Mouse (Mus musculus) embryonic fibroblast, embryonic 13.5 days (primary cell): Measurements from ENCODE around the gene Mdk. TPM values are rescaled to one million over a fixed set of nuclear protein-coding genes. Genes with fewer than 3 reads are reported as not detected.

Experiments used
- H3K27ac ChIP-seq: 2 replicates; pipeline ENCODE4 v1.5.1; 2012; ENCODE audit warnings: low read length, control low read depth, inconsistent platforms; ENCODE audit not compliant: insufficient read depth
- H3K4me1 ChIP-seq: 2 replicates; pipeline ENCODE4 v1.6.1; 2011; ENCODE audit warnings: low read length; ENCODE audit not compliant: control insufficient read depth, insufficient read depth
- H3K4me3 ChIP-seq: 2 replicates; pipeline ENCODE4 v1.5.1; 2011; ENCODE audit warnings: mild to moderate bottlenecking, control low read depth, low read length; ENCODE audit not compliant: insufficient read depth
- CTCF ChIP-seq: IDR thresholded peaks from 2 replicates; pipeline ENCODE4 v1.5.1; 2011; ENCODE audit warnings: mild to moderate bottlenecking, control low read depth, low read length, moderate library complexity, borderline replicate concordance; ENCODE audit not compliant: insufficient read depth
- POLR2A ChIP-seq: IDR thresholded peaks from 2 replicates; pipeline ENCODE4 v1.6.1; 2011; ENCODE audit warnings: low read depth, mild to moderate bottlenecking, control low read depth, low read length, moderate library complexity
- polyA plus RNA-seq: library from polyadenylated mRNA; stranded (reverse); fragments of >200 nt; gene quantifications from 2 replicates; pipeline ENCODE4 v1.2.4, GENCODE M21; 2011; ENCODE audit warnings: low read depth; ENCODE audit not compliant: missing spikeins, insufficient read length

Gene Mdk
- polyA plus RNA-seq, 1 experiment, result 148 TPM

- no peak overlapping the region for H3K4me3 ChIP-seq
- no peaks in the 10 kb centered on the region for H3K4me1 ChIP-seq
- TF ChIP-seq CTCF (no peak), POLR2A (no peak)
- H3K27ac ChIP-seq, result no peak overlapping the region
Measured at GRCm38 (mm10) chr2:91967962-91968361, 35.9 kb upstream of the Mdk start.

- Histone ChIP-seq H3K4me3 (no peak overlapping the region), H3K27ac (no peak overlapping the region), H3K4me1 (peaks cover 6% of the 10 kb centered on the region)
- TF ChIP-seq CTCF (no peak), POLR2A (no peak)
Measured at GRCm38 (mm10) chr2:91966367-91966766, 34.3 kb upstream of the Mdk start.

GRCm38 (mm10) chr2:91965417-91965816 lies 33.3 kb upstream of the Mdk start:
- peaks cover 6% of the 10 kb centered on the region for H3K4me1 ChIP-seq
- no peak overlapping the region for H3K4me3 ChIP-seq
- no peak for TF ChIP-seq POLR2A
- no peak for TF ChIP-seq CTCF
- no peak overlapping the region for H3K27ac ChIP-seq

GRCm38 (mm10) chr2:91964610-91965204 lies 32.6 kb upstream of the Mdk start:
- TF ChIP-seq POLR2A (no peak), CTCF (no peak)

GRCm38 (mm10) chr2:91963443-91963932 lies 31.4 kb upstream of the Mdk start:
- TF ChIP-seq CTCF (peak; percentile 83), POLR2A (peak; percentile 71)
- no peak overlapping the region for H3K27ac ChIP-seq
- H3K4me1 ChIP-seq, result peaks cover 6% of the 10 kb centered on the region
- peak overlapping the region; percentile 75 for H3K4me3 ChIP-seq

More at GRCm38 (mm10) chr2:91964610-91965204, 32.6 kb upstream of the Mdk start:
- no peak overlapping the region for H3K27ac ChIP-seq
- no peak overlapping the region for H3K4me3 ChIP-seq
- peaks cover 6% of the 10 kb centered on the region for H3K4me1 ChIP-seq

- Histone ChIP-seq H3K4me1 (peaks cover 6% of the 10 kb centered on the region), H3K27ac (no peak overlapping the region), H3K4me3 (peak overlapping the region; percentile 75)
- no peak for TF ChIP-seq POLR2A
- TF ChIP-seq CTCF, result no peak
Measured at GRCm38 (mm10) chr2:91962864-91963401, 30.8 kb upstream of the Mdk start.

GRCm38 (mm10) chr2:91961901-91962761 lies 30.0 kb upstream of the Mdk start:
- no peak overlapping the region for H3K27ac ChIP-seq
- H3K4me3 ChIP-seq, result peak overlapping the region; percentile 75
- TF ChIP-seq CTCF (no peak), POLR2A (no peak)
- H3K4me1 ChIP-seq, result peaks cover 6% of the 10 kb centered on the region

GRCm38 (mm10) chr2:91960459-91960858 lies 28.4 kb upstream of the Mdk start:
- peaks cover 6% of the 10 kb centered on the region for H3K4me1 ChIP-seq
- H3K27ac ChIP-seq, result no peak overlapping the region
- TF ChIP-seq POLR2A (no peak), CTCF (no peak)
- H3K4me3 ChIP-seq, result no peak overlapping the region

GRCm38 (mm10) chr2:91959544-91960410 lies 27.7 kb upstream of the Mdk start:
- H3K4me1 ChIP-seq, result peaks cover 6% of the 10 kb centered on the region
- no peak for TF ChIP-seq CTCF
- TF ChIP-seq POLR2A, result no peak
- no peak overlapping the region for H3K27ac ChIP-seq
- H3K4me3 ChIP-seq, result no peak overlapping the region
